Mouse (Mus musculus) brain, adult 10 weeks (tissue): Measurements from ENCODE around the gene Sirt6. TPM values are rescaled to one million over a fixed set of nuclear protein-coding genes. Genes with fewer than 3 reads are reported as not detected.

Source experiments
- polyA plus RNA-seq: library from polyadenylated mRNA; stranded (reverse); fragments of 350-450 nt; fragmentation: Illumina TruSeq; extraction: RNeasy Lipid Tissue Mini Kit (QIAGEN cat#74804); gene quantifications from one replicate; pipeline ENCODE4 v1.2.3, GENCODE M21; 2015; ENCODE audit warnings: low read depth, low replicate concordance

Sirt6 gene
- 17.1 TPM for polyA plus RNA-seq

DNA sequence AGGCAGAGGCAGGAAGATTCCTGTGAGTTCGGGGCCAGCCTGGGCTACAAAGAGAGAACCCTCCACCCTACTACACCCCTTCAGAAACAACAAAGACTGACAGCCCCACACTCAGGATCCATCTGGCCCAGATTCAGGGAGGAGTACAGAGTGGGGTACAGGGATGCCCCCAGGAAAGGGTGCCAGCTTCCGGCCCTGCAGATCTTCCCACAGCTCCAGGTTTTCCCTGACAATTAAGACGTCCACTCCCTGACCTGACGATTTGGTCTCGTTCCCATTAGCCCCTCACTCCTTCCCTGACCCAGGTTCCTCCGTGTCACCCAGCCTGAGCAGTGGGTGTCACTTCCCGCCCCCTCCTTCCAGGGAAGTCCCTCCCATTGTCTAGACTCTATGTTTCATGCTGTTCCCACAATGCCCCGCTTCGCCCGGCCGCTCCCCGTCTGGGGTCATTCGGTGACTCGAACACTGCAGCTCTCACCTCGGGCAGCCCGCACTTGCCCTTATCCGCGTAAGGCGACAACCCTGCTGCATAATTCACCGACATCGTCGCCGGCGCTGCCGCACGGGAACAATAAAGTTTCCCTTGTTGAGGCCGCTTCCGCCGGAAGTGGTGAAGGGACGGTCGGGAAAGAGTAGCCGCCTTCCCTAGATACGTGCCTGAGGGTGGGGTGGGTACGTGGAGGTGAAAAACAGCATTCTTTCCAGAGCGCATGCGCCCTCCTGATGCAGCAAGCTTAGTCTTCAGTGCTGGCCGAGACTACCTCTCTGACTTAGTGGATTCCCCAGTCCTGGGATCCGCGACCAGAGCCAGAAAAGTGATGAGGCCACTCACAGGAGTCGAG lies at the start of gene Sirt6:
Gene Sirt6 (minus strand): TSS at position 804 of the 842 bp plus-strand sequence.

GRCm38 (mm10) chr10:81648803-81649775 lies 21.5 kb upstream of the Sirt6 start, which contains the start of gene Gm10778:
Gene Gm10778, plus strand, starts transcription at chr10:81649059.

DNA sequence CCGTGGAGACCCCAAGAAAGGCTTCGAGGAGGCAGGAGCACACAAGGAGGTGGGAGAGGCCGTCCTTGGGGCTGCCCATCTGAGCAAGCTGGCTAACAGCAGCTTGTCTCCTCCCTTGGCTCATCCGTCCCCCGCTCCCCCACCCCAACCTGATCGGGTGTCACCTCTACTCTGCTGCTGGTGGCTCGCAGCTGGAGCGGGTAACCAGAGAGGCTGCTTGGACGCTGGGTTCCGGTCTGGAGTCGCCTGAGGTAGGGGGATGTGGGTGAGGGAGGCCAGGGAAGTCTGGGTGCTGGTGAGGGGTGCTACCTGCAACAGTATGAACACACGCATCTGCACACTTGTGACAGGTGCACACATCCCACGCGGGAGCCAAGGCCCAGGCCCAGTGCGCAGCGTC lies 793 bp upstream of the Sirt6 start, which contains the start of gene Ankrd24:
Gene Ankrd24 (plus strand): TSS at position 151 of the 400 bp plus-strand sequence.

GRCm38 (mm10) chr10:81605974-81606751 lies 21.4 kb downstream of the Sirt6 start, which contains the start of gene BC025920:
Gene BC025920, plus strand, starts transcription at chr10:81606270.

DNA sequence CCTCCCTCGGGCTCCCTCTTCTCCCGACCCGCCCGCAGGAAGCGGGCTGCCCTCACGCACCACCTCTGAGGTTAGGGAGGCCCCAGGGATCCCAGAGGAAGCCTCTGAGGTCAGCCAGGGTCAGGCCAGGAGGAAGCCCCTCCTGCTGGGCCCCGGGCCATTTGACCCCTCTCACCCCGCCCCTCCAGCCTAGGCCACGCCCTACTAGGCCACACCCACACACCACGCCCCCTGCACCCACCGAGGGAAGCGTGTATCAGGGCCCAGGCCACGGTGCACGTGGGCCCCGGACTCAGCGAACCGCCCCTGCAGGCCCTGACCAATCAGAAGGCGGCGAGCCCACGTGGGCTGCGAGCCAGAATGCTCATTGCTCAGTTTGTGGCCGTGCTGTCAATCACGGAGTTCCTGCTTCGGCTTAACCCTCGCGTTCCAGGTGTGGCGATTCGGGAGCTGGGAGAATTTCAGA lies 26.8 kb downstream of the Sirt6 start, which contains the start of gene Tle6:
Gene Tle6 (minus strand): TSS at position 336 of the 466 bp plus-strand sequence.

DNA sequence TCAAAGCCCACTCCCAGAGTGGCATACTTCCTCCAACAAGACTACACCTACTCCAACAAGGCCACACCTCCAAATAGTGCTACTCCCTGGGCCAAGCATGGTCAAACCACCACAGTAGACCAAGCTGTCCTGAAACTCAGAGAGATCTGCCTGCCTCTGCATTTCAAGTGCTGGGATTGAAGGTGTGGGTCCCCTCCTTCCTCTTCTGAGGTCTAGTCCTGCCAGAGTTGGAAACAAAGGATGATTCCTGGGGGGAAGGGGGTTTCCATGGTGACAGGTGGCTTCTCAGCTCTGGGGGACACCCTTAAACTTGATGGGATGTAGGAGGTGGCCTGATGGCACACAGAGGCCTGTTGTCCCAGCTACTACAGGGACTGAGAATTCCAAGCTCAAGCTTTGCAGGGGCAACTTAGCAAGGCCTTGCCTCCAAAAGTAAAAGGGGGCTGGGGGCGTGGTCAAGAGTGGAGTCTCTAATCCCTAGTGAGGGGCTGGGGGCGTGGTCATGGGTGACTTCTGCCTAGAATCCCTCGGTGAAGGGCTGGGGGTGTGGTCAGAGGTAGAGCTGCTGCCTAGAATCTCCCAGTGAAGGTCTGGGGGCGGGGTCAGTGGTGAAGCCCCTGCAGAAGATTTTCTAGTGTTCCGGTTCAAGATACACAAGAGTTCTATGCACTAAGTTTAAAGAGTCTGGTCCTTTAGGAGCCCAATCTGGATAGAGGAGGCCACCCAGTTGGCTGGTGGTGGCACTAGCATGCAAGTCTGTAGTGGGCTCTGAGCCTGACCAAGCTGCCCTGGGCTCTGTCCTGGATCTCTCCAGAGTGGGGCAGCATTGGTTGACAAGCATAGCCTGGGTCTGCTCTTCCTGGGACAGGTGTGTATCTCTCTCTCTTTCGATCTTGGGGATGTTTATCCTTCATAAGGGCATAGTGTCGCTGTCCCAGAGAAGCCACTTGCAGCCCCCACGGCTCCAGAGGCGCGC lies 53.2 kb downstream of the Sirt6 start, which contains the start of gene Tle2:
Gene Tle2 (plus strand): TSS at position 481 of the 976 bp plus-strand sequence.

Other genes starting within 250 kb of the Sirt6 start
- 48.4 TPM for gene Fzr1, start 249.3 kb downstream of the Sirt6 start, polyA plus RNA-seq
- gene Dohh, start 243.4 kb downstream of the Sirt6 start, polyA plus RNA-seq = 94.1 TPM
- 5.0 TPM for gene Gm48551, start 243.3 kb downstream of the Sirt6 start, polyA plus RNA-seq
- gene Gm48552, start 238.8 kb downstream of the Sirt6 start, polyA plus RNA-seq = 3.5 TPM
- 2.5 TPM for gene Smim24, start 234.7 kb downstream of the Sirt6 start, polyA plus RNA-seq
- gene Nfic, start 172.2 kb downstream of the Sirt6 start, polyA plus RNA-seq = 52.1 TPM
- 123 TPM for gene Celf5, start 145.1 kb downstream of the Sirt6 start, polyA plus RNA-seq
- 61.7 TPM for gene Ncln, start 131.4 kb downstream of the Sirt6 start, polyA plus RNA-seq
- 0.61 TPM for gene S1pr4, start 127.7 kb downstream of the Sirt6 start, polyA plus RNA-seq
- gene Gna15, start 103.6 kb downstream of the Sirt6 start, polyA plus RNA-seq = 1.9 TPM
- 82.4 TPM for gene Gna11, start 82.6 kb downstream of the Sirt6 start, polyA plus RNA-seq
- 686 TPM for gene Aes, start 68.3 kb downstream of the Sirt6 start, polyA plus RNA-seq
- 28.6 TPM for gene Tle2, start 53.2 kb downstream of the Sirt6 start, polyA plus RNA-seq
- 9.8 TPM for gene Tle6, start 26.7 kb downstream of the Sirt6 start, polyA plus RNA-seq
- 4.6 TPM for gene BC025920, start 21.5 kb downstream of the Sirt6 start, polyA plus RNA-seq
- 56.0 TPM for gene Ankrd24, start 743 bp upstream of the Sirt6 start, polyA plus RNA-seq
- gene Gm10778, start 21.3 kb upstream of the Sirt6 start, polyA plus RNA-seq = 6.6 TPM
- gene Zfp433, start 77.0 kb upstream of the Sirt6 start, polyA plus RNA-seq = 9.5 TPM
- gene Gm3055, start 143.4 kb upstream of the Sirt6 start, polyA plus RNA-seq = 18.6 TPM
- gene Gm4767, start 184.4 kb upstream of the Sirt6 start, polyA plus RNA-seq = 2.2 TPM
- gene Gm32687, start 236.1 kb upstream of the Sirt6 start, polyA plus RNA-seq = 6.1 TPM